Mouse (Mus musculus): ENCODE results near the gene Rnf145.

DNA sequence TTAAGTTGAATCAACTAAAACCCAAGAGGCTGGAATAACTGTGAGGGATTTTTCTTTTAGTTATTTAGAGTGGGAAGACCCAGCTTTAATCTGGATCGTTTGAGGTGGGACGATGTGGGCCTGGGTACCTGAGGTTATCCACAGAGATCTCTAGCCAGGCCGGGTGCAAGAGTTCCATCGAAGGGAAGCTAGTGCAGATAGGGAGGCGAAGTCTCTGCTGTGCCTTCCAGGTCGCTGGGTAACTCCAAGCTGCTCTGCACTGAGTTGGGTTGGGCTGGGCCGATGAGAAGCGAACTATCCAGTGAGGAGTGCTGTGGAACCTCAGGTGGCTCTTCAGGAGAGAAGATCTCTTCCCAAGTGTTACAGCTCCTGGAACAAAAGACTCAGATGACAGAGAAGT lies 55.6 kb downstream of the Rnf145 start:
- no peak for TF ChIP-seq EP300 (IDR thresholded peaks at IDR 0.05; ENCODE audit: low read depth)
- TF ChIP-seq CTCF (IDR thresholded peaks at IDR 0.05; ENCODE audit: low read depth) = no peak

Measured in heart, postnatal 0 days (tissue).